15 mouse cellular contexts compared by ENCODE assay signal in the genomic region with DNA sequence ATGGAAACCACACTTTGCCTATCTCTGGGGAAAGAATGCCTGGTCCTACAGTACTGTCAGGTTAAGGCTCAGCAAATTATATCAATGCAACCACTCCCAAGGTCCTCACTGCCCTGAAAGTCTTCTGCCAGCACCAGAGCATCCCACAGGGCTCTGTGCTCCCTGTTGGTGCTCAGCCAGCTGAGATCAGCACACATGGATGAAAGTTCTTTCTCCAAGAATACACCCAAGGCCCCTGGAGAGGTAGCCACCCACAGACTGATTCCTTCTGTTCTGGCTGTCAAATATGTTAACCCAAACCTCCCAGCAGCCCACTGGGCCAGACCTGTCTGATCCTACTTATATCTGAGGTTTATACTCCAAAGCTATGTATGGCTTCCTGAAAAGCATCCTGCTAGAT. TPM values are rescaled to one million over a fixed set of nuclear protein-coding genes. Genes with fewer than 3 reads are reported as not detected.
"Had no signal": no experiment of that assay in that cellular context is flagged by ENCODE, and none has a peak within 500 bp of the region (broad histone marks: within the 10 kb centered on the region; RNA-seq: fewer than 3 reads in every experiment).

No protein-coding gene starts in this region.

- H3K27me3 ChIP-seq: liver, embryonic 13.5 days had no signal

- H3K4me3 ChIP-seq: liver, embryonic 13.5 days had no signal

- DNase-seq: kidney, adult 9 months; kidney, postnatal 14 days; kidney, postnatal 4 days; layer of hippocampus, postnatal 36 days; liver, embryonic 13.5 days; lung, adult 2 months; lung, postnatal 14 days; lung, postnatal 4 days; midbrain, embryonic 14.5 days; thymus, adult 2 months; thymus, postnatal 14 days; thymus, postnatal 4 days had no signal

- H3K27ac ChIP-seq: liver, embryonic 13.5 days had no signal

- H3K4me1 ChIP-seq: liver, embryonic 13.5 days had no signal

RNA-seq across cellular contexts. Expression of a gene that starts 32.3 kb away (rescaled TPM):
- total RNA-seq: megakaryocyte progenitor cell, adult 5-6 weeks; megakaryocyte-erythroid progenitor cell, adult 5-6 weeks had no signal
- polyA plus RNA-seq: liver, adult 2 months had no signal
